Mouse (Mus musculus) CD4-positive, CD25-positive, alpha-beta regulatory T cell, adult 2 months (primary cell): Measurements from ENCODE around the gene Twf2.

Experiments
- DNase-seq: peaks from one replicate; pipeline ENCODE4 v3.0.0-alpha.2; 2012; ENCODE audit warnings: low read depth, low spot score

Twf2 gene

GRCm38 (mm10) chr9:106236156-106236817 is 33.4 kb downstream of the Twf2 start:
- no peak for DNase-seq

GRCm38 (mm10) chr9:106236818-106237211 is 33.9 kb downstream of the Twf2 start:
- no peak for DNase-seq

DNA sequence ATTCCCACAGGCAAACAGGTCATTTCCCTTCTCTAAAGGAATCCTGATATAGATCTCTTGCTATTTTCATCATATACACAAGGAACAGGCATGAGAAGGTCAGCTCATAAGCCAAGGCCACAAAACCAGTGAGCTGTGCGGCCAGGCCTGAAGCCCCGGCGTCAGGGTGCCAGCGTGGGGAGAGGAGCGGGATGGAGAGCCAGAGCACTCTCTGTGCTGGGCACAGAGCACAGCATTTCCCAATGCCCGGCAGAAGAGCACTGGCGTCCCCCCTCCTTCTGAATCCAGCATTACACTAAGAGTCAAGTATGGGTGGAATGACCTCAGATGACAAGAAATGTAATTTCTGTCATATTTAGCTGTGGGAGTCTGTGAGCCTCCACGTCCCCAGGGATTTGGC is 34.5 kb downstream of the Twf2 start:
- no peak for DNase-seq

DNA sequence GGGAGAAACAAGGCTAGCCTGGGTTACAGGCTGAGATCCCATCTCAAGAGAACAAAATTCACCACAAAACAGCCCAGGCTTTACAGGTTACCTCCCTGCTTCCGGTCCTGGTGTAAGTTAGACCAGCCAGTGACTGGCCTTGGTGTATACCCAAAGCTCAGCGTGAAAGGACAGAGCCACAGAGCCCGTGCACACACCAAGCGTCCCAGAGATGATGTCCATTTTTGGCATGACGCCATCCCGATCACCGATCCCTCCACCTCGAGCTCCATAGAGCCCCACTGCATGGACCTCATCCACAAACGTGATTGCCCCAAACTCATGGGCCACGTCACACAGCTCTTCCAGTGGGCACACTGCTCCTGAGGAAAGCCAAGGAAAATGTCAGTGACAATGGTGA is 35.0 kb downstream of the Twf2 start:
- DNase-seq, result no peak

GRCm38 (mm10) chr9:106241541-106242164 is 38.7 kb downstream of the Twf2 start:
- DNase-seq, result no peak

- no peak for DNase-seq
These were observed 40.0 kb downstream of the Twf2 start for GRCm38 (mm10) chr9:106242813-106243488.

- DNase-seq, result no peak
These were observed 46.6 kb downstream of the Twf2 start for GRCm38 (mm10) chr9:106249550-106249949.

DNA sequence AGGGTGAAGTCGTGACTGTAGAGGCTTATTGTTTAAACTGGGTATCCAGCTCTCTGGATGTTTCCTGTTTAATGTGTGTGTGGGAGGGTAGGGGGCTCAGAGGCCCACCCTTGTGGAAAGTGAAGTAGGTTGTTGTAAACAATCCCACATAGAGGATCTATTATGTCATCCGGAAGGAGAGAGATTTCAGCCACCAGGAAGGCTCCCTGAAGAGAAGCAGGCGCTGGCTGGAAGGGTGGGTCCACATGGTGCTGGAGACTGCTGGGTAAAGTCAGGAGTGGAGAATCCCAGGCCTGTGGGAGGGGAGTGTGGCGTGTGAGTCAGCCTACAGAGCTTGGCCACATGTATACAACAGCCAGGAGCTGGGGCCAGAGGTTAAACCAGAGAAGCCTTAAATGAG is 47.3 kb downstream of the Twf2 start:
- DNase-seq, result no peak

DNA sequence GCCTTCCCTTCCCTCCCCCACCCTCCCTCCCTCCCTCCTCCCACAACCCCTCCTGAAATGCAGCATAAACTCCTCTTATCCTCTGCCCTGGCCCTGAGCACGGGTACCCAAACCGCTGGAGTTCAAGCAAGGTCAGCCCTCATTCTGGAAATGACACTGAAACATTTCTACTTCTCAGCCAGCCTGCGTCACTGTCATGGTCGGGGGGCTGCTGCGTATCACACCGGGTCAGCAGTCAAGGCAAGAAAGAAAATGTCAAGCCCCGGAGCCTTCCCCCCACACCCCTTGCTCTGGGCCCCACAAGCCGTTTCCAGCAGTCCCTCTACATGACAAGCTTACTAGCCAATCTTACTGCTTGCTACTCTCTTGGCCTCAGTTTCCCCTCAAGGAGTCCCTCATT is 48.2 kb downstream of the Twf2 start:
- no peak for DNase-seq

GRCm38 (mm10) chr9:106254001-106254400 is 51.1 kb downstream of the Twf2 start:
- DNase-seq, result no peak

- DNase-seq, result no peak
These were observed 55.5 kb downstream of the Twf2 start for GRCm38 (mm10) chr9:106258412-106258811.

DNA sequence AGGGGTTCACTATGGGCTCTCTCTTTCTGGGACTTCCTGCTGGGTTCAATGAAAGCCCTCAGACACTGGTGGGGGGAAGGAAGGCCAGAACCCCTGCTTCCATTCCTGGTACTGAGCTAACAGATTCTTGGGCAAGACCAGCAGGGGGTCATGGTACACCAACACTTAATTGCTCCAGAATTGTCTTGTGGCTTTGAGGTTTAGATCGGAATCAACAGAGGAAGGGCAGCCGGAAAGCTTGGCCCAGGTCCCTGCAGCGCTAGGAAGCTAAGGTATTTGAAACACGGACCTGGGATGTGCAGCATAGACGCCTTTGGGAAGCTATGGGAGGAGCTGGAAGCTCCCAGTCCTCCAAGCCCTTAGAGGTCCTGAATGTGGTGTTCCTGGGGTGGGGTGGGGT is 56.1 kb downstream of the Twf2 start:
- no peak for DNase-seq

GRCm38 (mm10) chr9:106261058-106261457 is 58.1 kb downstream of the Twf2 start:
- DNase-seq, result no peak

GRCm38 (mm10) chr9:106261491-106261890 is 58.6 kb downstream of the Twf2 start:
- DNase-seq, result no peak

- DNase-seq, result no peak
These were observed 59.2 kb downstream of the Twf2 start for GRCm38 (mm10) chr9:106262075-106262474.

DNA sequence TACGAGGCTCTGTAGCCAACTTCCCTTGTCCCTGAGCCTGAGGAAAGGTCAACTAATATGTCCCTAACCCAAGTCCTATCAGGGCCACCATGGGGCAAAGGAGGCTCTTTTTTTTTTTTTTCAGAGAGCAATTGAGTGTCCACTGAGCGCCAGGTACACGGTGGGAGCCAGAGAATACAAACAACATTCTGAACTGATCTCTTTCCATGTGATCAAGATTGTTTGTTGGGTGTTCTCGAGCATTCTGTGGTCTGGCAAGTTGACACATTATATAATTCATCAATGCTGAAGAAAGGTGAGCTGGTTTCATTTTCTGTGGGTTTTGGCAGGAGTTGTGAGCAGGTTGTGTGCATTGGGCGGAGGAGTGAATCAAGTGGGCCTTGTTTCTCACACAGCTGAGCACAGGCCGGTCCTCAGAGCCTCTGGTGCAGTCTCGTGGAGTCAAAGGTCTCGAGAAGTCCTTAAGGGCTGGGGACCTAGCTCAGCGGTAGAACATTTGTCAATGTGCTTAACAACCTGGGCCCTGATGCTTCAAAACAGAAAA is 60.5 kb downstream of the Twf2 start:
- no peak for DNase-seq
